Mouse (Mus musculus) cerebellum, adult (tissue): ENCODE results near the gene Slmap.
A peak's percentile ranks its signal among the peaks of the same experiment; 100 is the strongest.
"Not testable (repeated sequence)": the region's sequence is repeated elsewhere in the genome, so short reads cannot be mapped to it uniquely, and the experiment has no call there.

ENCODE experiments used
- ATAC-seq: cut with Nextera tagmentation; 2 replicates; pipeline ENCODE4 v1.9.2; 2017; ENCODE audit warnings: mild to moderate bottlenecking, moderate library complexity, mixed read lengths; ENCODE audit not compliant: insufficient number of reproducible peaks, low FRiP score, low TSS enrichment

Slmap gene

GRCm38 (mm10) chr14:26534757-26535479, at the start of gene Slmap:
Gene Slmap (minus strand): TSS chr14:26534931.
- peak; percentile 94 for ATAC-seq

DNA sequence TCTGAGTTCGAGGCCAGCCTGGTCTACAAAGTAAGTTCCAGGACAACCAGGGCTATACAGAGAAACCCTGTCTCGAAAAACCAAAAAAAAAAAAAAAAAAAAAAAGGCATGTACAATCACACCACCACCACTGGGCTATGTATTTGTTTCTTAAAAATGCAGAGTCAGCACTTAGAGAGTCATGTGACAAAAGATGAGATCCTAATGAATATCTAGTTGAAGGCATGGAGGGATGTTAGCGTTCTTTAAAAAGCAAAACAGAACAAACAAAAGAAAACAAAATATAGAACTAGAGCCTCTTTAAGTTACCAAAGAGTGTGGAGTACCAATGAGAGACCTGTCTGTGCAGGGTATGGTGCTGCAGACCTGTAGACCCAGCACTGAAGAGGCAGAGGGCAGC, 48.9 kb upstream of the Slmap start:
- no peak for ATAC-seq

GRCm38 (mm10) chr14:26579346-26580343, 44.9 kb upstream of the Slmap start:
- ATAC-seq: peak; percentile 93

DNA sequence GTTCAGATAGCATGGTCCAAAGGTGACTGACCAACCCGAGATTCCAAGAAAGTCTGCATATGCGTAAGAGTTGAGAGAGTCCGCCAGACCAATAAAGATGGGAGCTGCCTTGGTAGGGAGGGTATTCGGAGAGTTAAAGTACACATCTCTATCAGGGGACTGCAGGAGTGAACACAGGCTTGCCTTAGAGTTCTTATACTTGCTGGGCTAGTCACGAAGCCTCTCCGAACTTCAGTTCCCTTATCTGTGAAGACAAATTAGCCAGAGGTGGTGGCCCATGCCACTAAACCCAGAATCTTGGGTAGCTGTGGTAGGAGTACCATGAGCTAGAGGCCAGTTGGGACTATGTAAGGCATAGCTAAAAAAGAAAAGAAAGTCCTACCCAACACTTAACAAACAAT, 44.1 kb upstream of the Slmap start:
- ATAC-seq: no peak

- ATAC-seq: no peak
Observed at GRCm38 (mm10) chr14:26576255-26576780, 41.6 kb upstream of the Slmap start.

DNA sequence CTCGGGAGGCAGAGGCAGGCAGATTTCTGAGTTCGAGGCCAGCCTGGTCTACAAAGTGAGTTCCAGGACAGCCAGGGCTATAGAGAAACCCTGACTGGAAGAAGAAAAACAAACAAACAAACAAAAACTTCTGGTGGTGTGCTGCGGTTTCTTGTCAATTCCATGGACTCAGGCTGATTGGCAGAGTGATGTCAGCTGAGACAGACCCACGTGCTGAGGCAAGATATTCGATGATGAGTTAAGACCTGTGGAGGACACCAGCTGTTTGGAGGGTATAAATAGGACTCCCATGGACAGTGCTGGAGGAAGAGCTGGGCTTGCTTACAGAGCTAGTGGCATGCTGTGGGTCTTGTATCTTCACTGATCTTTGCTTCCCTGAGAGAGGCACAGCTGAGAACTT, 38.8 kb upstream of the Slmap start, which contains the start of gene Dennd6a:
Gene Dennd6a, plus strand, starts transcription at position 301 of the 400 bp plus-strand sequence.
- ATAC-seq: not testable (repeated sequence)

DNA sequence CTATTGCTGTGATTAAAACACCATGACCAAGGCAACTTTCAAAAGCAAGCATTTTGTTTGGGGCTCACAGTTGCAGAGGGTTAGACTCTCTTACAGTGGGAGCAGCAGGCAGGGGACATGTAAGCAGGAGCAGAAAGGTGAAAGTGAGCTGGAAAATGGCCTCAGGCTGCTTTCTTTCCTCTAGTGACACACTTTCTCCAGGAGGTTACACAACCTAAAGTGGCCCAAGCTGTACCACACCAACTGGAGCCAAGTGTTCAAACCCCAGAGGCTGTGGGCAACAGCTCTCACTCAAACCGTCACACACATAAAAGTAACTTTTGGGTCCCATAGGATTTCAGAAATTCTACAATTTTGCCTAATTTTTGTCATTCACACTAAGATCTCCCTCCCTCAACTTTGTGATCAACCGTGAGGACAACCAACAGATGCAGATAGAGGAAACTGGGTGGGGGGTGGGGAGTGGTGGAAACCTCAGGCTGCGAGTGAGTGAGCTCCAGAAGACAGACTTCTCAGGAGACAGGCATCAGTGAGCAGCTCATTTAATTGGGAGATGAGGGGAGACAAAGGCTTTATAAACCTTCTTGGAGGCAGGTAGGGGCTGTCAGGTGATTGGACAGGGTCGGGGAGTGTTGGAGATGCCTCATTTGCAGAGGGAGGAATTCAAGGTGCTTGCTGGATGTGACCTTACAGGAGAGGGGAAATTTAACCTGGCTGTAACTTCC, 37.4 kb upstream of the Slmap start:
- no peak for ATAC-seq

- no peak for ATAC-seq
Observed at GRCm38 (mm10) chr14:26569880-26570279, 35.1 kb upstream of the Slmap start.

DNA sequence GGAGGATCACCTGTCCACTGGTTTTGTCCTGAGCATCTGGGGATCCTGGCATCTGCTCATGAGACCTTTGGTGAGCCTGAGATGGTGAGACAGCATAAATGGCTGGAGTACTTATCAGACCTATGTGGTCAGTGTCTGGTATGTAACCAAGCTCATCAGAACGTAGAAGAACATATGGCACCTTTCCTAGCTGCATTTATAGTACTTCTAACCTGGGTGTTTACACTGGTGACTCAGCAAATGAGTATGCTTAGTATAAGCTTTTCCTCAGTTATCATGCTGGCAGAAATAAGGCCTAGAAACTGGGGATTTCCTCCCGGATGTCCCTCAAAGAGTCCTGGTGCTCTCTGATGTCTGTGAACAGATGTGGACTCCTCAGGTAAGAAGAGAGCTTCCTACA, 27.5 kb upstream of the Slmap start:
- no peak for ATAC-seq

- no peak for ATAC-seq
Observed at GRCm38 (mm10) chr14:26558536-26558935, 23.8 kb upstream of the Slmap start.

GRCm38 (mm10) chr14:26557581-26557980, 22.9 kb upstream of the Slmap start:
- no peak for ATAC-seq

DNA sequence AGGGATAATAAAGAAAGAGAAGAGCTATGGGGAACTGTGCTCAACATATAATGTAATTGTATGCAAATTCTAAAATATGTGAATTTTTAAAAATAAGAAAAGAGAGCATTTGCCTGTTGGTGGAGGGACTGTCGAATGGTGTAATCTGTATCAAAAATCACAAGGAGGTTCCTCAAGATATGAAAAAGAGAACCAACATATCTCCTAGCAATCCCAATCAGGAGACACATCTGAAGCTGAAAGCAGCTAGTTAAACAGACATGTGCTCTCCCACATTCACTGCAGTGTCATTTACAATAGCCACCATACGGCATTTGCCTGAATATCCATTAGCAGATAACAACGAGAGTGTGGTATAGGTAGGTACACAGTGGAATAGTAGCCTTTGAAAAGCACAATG, 18.1 kb upstream of the Slmap start:
- ATAC-seq: no peak

DNA sequence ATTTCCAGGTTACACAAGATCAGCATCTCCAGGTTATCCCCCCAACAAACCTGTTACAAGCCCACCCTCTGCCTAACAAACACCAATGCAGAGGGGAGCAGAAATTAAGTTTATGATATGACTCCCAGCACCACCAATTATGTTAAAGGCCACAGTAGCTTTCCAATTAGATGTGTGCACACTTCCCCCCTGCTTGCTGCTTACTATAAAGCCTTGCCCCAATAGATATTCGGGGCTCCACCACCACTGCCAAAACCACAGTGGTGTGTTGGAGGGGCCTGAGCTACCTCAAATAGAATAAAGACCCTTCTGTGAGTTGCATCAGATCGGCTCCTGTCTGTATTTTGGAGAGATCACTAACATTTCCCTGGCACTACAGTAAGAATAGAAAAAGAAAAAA, 17.7 kb upstream of the Slmap start:
- no peak for ATAC-seq

DNA sequence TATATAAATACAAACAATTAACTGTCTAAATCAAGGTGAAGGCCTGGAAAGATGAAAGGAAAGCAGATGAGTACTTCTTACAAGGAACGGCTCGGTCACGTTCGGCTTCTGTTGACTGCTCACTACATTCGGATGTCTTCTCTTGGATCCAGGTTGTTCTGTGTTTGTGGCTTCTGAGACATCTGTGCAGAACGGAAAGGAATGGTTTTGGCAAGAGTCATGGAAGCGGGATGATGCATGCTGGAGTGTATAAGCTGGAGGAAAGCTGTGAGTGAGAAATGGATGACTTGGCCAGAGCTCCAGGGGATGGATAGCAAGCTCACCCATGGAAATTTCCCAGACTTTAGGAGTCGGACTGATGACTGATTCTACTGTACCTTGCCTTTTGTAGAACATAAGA, 16.0 kb upstream of the Slmap start:
- no peak for ATAC-seq

DNA sequence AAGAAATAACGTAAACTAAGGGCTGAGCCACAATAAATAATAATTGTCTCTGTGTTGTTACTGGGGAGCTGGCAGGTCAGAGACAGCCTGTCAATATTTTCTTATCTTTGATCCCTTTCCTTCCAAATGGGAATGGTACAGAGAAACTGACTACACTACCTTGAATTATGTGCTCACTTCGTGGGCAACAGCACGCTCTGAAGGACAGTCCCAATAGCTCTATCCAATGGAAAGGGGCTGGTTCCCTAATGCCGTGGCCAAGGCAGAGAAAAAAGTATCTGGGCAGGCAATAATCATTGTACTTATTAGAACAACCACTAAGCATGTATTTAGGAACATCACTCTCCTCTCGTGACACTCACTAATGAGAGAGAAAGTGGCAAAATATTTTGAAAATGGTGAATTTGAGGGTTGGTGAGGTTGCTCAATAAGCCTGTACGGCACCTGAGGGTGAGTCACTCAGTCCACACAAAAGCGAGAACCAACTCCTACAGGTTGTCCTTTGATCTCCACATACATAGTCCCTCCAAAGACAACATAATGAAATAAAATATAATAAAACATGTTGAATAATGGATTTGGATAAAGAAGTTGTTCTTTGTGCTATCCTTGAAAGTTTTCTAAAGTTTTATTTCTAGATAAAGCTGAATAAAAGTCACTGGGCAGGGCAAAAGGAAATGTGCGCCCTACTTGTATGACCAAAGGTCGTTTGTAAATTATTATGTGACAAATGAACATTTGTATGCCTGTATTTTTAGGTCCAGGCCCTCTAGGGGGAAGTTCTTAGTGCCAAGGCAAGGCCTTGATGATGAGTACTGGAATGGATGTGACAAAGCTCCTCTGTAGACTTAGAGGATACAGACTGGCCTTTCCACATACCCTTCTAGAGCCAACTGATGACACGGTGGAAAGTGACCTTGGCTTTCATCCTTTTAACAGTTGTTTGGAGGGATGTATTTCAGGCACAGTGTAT, 13.1 kb upstream of the Slmap start:
- no peak for ATAC-seq

DNA sequence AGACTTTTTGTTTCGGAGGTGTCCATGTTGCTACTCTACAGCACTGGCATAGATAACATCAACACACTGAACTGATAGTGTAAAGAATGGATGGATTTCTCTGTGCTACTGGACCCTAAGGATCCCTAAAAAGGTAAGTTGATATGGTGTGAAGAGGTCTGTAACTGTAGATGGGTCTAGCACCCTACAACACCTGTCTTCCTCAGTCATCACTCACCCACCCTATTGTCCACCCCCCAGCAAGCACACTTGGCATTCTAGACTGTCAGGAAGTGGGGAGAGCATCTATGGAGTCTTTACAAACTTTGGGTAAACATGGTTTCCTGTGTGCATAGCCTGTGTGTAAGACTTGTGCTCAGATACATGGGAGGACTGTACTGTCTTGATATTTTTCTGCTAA, 7.4 kb upstream of the Slmap start:
- ATAC-seq: no peak

GRCm38 (mm10) chr14:26540577-26540976, 5.8 kb upstream of the Slmap start:
- ATAC-seq: no peak

DNA sequence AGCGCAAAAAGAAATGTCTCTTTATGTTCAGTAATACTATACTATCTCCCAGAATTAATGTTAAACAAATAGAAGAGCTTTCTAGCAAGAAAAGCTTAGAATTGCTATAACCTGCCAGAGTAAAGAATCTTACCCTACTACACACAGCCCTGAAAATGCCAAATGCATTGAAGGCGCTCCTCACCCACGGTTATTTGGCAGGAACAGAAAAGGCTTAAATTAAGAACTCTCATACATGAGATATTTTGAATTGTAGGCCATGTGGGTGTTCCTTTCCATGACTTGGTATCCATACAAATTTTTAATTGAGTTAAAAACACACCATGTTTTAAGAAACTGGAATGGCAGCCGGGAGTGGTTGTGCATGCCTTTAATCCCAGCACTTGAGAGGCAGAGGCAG, 4.5 kb upstream of the Slmap start:
- no peak for ATAC-seq
